ENCODE assay signal across 9 mouse cellular contexts in genomic region chr15:85238821-85239745, GRCm38 (mm10). TPM values are rescaled to one million over a fixed set of nuclear protein-coding genes. Genes with fewer than 3 reads are reported as not detected.
DNase-seq lines count a peak whose midpoint lies in the region; ATAC-seq lines count a peak whose summit lies in the region.
"Had no signal": no experiment of that assay in that cellular context is flagged by ENCODE, and none has a peak within 500 bp of the region (broad histone marks: within the 10 kb centered on the region; RNA-seq: fewer than 3 reads in every experiment).

No protein-coding gene starts in this region.

- DNase-seq in left cerebral cortex, postnatal 4 days, result peak; percentile 46
- no peak for DNase-seq in left cerebral cortex, adult 9 months (ENCODE audit: low spot score in 2 of 2)
- peak; percentile 72 for DNase-seq in gastrocnemius, postnatal 25 days
- DNase-seq in kidney, adult 11 months, result peak; percentile 31
- peak; percentile 45 for DNase-seq in lung, postnatal 10 days
- no peak for DNase-seq in cerebellum, adult 18-20 months

- intact Hi-C loops in left cerebral cortex, postnatal 4 days (cut with DNase I), result no loop called here

- ATAC-seq in megakaryocyte-erythroid progenitor cell, adult 5-6 weeks (replicated peaks; ENCODE audit: low FRiP score, low TSS enrichment, poor library complexity, severe bottlenecking), result no peak
- ATAC-seq: activated CD4-positive, CD25-positive, alpha-beta regulatory T cell, adult 4 months; forebrain, embryonic 15.5 days had no signal

RNA-seq across cellular contexts. Expression of gene Fbln1, which starts 33.3 kb away (rescaled TPM):
- total RNA-seq in left cerebral cortex, postnatal 4 days (2021), result 10 to 100 TPM; 19.0 to 24.7 TPM
- total RNA-seq in gastrocnemius, postnatal 25 days (2021), result 1 to 10 TPM; 8.5 to 9.0 TPM
- total RNA-seq in megakaryocyte-erythroid progenitor cell, adult 5-6 weeks (2014; fragmentation: Nextera tagmentation), result not detected in 2 replicates
- total RNA-seq in megakaryocyte-erythroid progenitor cell, adult 5-6 weeks (2017), result not detected in 2 replicates

Comparison
In these comparisons a context has a peak if more than half of its experiments do, and no peak if none do; other contexts are left out.
1. DNase-seq: peak in left cerebral cortex, postnatal 4 days (single experiment), gastrocnemius, postnatal 25 days (single experiment), kidney, adult 11 months (single experiment) and lung, postnatal 10 days (single experiment); none in left cerebral cortex, adult 9 months (0 of 2) and cerebellum, adult 18-20 months (0 of 2).
2. RNA of gene Fbln1, which starts 33.3 kb away (total RNA-seq): 19.0 to 24.7 TPM in left cerebral cortex, postnatal 4 days and 8.5 to 9.0 TPM in gastrocnemius, postnatal 25 days; not detected in megakaryocyte-erythroid progenitor cell, adult 5-6 weeks; every median in the first group is over 4 times any median in the second.